Mouse (Mus musculus): ENCODE measurements around the gene Mcts1. TPM values are rescaled to one million over a fixed set of nuclear protein-coding genes. Genes with fewer than 3 reads are reported as not detected.

Gene Mcts1
- polyA plus RNA-seq, 1 experiment from 2014 or later, result 218 TPM

- no peak overlapping the region for H3K4me2 ChIP-seq
- H3K27me3 ChIP-seq, result no peaks in the 10 kb centered on the region
- no peaks in the 10 kb centered on the region for H3K9me3 ChIP-seq
- ATAC-seq (ENCODE audit: low read depth), result no peak
- no peak overlapping the region for H3K4me3 ChIP-seq
- whole genome bisulfite sequencing, result 56% methylated on average over 5 of the region's 5 CpGs
- no peaks in the 10 kb centered on the region for H3K36me3 ChIP-seq
- no peak overlapping the region for H3K27ac ChIP-seq (replicated peaks)
- H3K9ac ChIP-seq, result no peak overlapping the region
- no peaks in the 10 kb centered on the region for H3K4me1 ChIP-seq (replicated peaks)
Observed at GRCm38 (mm10) chrX:38593180-38593889, 7.0 kb upstream of the Mcts1 start.

DNA sequence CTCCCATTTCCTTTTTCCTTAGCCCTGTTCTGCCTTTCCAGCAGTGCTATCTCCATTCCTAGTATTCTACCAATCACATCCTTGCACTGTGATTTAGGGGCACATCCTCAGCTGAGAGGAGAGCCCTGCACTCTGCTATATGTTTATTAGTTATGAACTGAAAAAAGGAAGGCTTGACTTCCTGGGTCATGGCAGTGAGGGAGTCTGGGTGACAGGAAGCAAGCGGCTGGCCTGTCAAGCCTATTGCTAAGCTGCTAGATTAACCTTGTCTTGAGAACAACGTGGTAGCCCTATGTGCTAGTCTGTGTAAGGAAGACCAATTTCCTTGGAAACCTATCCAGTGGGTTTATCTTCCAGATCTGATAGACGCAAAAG lies 604 bp downstream of the Mcts1 start:
- Histone ChIP-seq H3K4me1 (replicated peaks) (no peaks in the 10 kb centered on the region), H3K9me3 (no peaks in the 10 kb centered on the region), H3K9ac (peak overlapping the region; percentile 70), H3K4me2 (peak overlapping the region; percentile 59), H3K4me3 (peak overlapping the region; percentile 50), H3K27me3 (no peaks in the 10 kb centered on the region), H3K27ac (replicated peaks) (peak overlapping the region; percentile 85), H3K36me3 (no peaks in the 10 kb centered on the region)
- WGBS, result 18% methylated on average over 3 of the region's 3 CpGs
- peak; percentile 86 for ATAC-seq (ENCODE audit: low read depth)

DNA sequence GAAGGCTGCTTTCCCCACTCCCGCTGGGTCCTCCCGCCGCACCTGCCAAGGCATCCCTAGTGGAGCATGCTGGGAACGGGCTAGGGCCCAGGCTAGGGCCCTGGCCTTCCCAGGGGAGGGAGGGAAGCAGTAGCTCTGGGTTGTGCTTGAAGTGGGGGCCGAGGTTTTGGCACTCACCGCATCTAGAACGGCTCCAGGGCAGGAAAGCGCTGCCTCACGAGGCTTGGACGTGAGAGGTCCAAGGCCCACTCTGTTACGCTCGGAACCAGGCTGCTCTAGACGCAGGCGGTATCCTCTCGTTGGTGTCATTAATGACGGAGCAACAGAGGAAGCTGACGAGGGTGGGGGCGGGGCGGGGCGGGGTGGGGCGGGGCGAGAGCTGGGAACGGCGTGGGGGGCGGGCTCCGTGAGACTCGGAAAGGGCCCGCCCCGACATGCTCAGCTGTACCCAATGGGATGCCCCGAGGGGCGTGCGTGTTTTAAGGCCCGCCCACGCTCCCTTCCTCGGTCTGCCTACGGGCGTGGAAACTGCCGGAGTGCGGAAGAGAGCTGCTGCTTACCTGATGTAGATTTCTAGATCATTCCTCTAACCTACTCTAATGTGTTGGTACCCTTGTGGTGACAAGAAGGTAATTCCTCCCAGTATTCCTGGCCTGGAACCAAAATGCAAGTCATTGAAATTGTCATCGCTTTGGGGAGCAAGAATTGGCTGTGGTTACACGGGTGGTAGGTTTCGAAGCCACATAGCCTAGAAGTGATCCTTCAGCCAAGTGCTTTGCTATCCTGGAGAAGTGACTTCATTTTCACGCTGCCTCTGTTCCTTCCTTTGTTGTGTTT lies 34.6 kb downstream of the Mcts1 start, which contains the start of gene C1galt1c1:
TSS of gene C1galt1c1 (minus strand) at position 287 of the 837 bp plus-strand sequence.
- H3K4me2 ChIP-seq, result peak within 1 kb of the TSS; percentile 49
- no peaks in the 10 kb centered on the region for H3K36me3 ChIP-seq
- peak within 1 kb of the TSS; percentile 92 for H3K27ac ChIP-seq (replicated peaks)
- ATAC-seq (ENCODE audit: low read depth), result peak; percentile 100
- peak within 1 kb of the TSS; percentile 74 for H3K9ac ChIP-seq
- no peaks in the 10 kb centered on the region for H3K27me3 ChIP-seq
- H3K4me1 ChIP-seq (replicated peaks), result peaks cover 8% of the 10 kb centered on the region
- 25% methylated on average over 31 of the region's 43 CpGs for WGBS
- H3K4me3 ChIP-seq, result peak within 1 kb of the TSS; percentile 50
- H3K9me3 ChIP-seq, result no peaks in the 10 kb centered on the region

GRCm38 (mm10) chrX:38635638-38635931 lies 35.2 kb downstream of the Mcts1 start:
- peak; percentile 8 for ATAC-seq (ENCODE audit: low read depth)
- Histone ChIP-seq H3K4me3 (peak overlapping the region; percentile 50), H3K36me3 (no peaks in the 10 kb centered on the region), H3K9me3 (no peaks in the 10 kb centered on the region), H3K4me2 (peak overlapping the region; percentile 49), H3K27me3 (no peaks in the 10 kb centered on the region), H3K9ac (peak overlapping the region; percentile 57; the same call in 1 of the 2 replicates), H3K27ac (replicated peaks) (no peak overlapping the region), H3K4me1 (replicated peaks) (peaks cover 8% of the 10 kb centered on the region)

- no peak for ATAC-seq (ENCODE audit: low read depth)
Observed at GRCm38 (mm10) chrX:38641435-38641834, 41.1 kb downstream of the Mcts1 start.

GRCm38 (mm10) chrX:38642183-38642582 lies 41.8 kb downstream of the Mcts1 start:
- Histone ChIP-seq H3K9ac (no peak overlapping the region), H3K4me1 (replicated peaks) (no peaks in the 10 kb centered on the region), H3K27me3 (no peaks in the 10 kb centered on the region), H3K4me2 (no peak overlapping the region), H3K4me3 (no peak overlapping the region), H3K36me3 (no peaks in the 10 kb centered on the region), H3K27ac (replicated peaks) (no peak overlapping the region), H3K9me3 (no peaks in the 10 kb centered on the region)
- no peak for ATAC-seq (ENCODE audit: low read depth)
- 58% methylated on average over 4 of the region's 4 CpGs for WGBS

More at GRCm38 (mm10) chrX:38641435-38641834, 41.1 kb downstream of the Mcts1 start:
- H3K27me3 ChIP-seq, result no peaks in the 10 kb centered on the region
- no peak overlapping the region for H3K9ac ChIP-seq
- H3K9me3 ChIP-seq, result no peaks in the 10 kb centered on the region
- WGBS, result 34% methylated on average over 4 of the region's 4 CpGs
- no peaks in the 10 kb centered on the region for H3K36me3 ChIP-seq
- no peaks in the 10 kb centered on the region for H3K4me1 ChIP-seq (replicated peaks)
- no peak overlapping the region for H3K4me2 ChIP-seq
- H3K27ac ChIP-seq (replicated peaks), result no peak overlapping the region
- H3K4me3 ChIP-seq, result no peak overlapping the region

DNA sequence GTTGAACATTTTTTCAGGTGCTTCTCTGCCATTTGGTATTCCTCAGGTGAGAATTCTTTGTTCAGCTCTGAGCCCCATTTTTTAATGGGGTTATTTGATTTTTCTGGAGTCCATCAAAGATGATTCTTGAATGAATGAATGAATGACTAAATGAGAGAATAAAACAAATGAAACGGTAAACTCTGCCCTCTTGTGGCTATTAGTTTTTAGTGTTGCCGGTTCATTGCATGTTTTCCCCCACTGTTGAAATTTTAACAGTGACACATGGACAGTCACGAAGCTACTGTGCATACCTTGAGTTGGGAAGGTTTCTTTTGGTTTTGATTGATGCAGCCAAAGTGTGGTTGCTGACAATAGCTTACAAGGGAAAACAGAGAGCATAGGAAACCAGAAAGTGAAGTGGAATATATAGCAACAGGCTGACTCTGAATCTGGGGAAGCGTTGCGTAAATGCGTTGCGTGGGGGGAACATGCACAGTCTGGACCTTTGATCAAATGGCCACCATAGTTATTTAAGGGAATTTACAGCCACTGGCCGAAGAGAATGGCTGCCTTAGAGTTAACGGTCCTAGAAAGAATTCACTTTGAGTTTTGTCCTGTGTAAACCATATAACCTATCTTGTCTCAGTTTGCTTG lies 50.1 kb downstream of the Mcts1 start:
- H3K9ac ChIP-seq, result no peak overlapping the region
- ATAC-seq (ENCODE audit: low read depth), result no peak
- H3K36me3 ChIP-seq, result no peaks in the 10 kb centered on the region
- H3K4me3 ChIP-seq, result no peak overlapping the region
- H3K27me3 ChIP-seq, result no peaks in the 10 kb centered on the region
- H3K4me2 ChIP-seq, result no peak overlapping the region
- no peaks in the 10 kb centered on the region for H3K4me1 ChIP-seq (replicated peaks)
- WGBS, result 51% methylated on average over 9 of the region's 9 CpGs
- no peaks in the 10 kb centered on the region for H3K9me3 ChIP-seq
- H3K27ac ChIP-seq (replicated peaks), result no peak overlapping the region

DNA sequence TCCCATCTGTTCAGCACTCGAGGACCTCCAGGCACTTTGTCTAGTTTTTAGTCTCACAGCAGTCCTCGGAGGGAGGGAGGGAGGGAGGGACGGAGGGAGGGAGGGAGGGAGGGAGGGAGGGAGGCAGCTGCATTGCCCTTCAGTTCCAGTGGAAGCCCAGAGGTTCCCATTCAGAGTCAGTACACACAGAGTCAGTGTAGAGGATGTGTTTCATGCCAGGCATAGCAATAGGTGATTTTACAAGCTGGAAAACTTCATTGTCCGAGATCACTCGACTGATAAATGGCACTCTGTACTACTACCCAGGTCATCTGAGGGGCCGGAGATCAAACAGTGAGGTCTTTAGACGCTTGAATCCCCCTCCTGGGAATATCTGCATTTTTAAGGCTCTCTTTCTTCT lies 50.8 kb downstream of the Mcts1 start:
- Histone ChIP-seq H3K4me3 (no peak overlapping the region), H3K27me3 (no peaks in the 10 kb centered on the region), H3K27ac (replicated peaks) (no peak overlapping the region), H3K36me3 (no peaks in the 10 kb centered on the region), H3K9me3 (no peaks in the 10 kb centered on the region), H3K9ac (no peak overlapping the region), H3K4me2 (no peak overlapping the region), H3K4me1 (replicated peaks) (no peaks in the 10 kb centered on the region)
- 45% methylated on average over 5 of the region's 7 CpGs for WGBS
- no peak for ATAC-seq (ENCODE audit: low read depth)

DNA sequence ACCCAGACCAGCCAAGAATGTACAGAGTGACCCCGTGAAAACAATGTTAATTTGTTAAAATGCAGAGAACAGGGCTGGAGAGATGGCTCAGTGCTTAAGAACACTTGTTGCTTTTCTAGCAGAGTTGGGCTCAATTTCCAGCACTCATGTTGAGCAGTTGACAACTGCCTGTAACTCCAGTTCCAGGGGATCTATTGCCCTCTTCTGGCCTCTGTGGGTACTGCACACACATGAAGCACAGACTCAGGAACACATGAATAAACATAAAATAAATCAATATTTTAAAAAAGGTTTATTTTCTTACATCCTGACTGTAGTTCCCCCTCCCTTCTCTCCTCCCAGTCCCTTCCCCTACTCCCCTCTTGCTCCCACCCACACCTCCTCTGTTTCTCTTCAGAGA lies 52.8 kb downstream of the Mcts1 start:
- H3K4me1 ChIP-seq (replicated peaks), result no peaks in the 10 kb centered on the region
- no peak overlapping the region for H3K4me3 ChIP-seq
- H3K9me3 ChIP-seq, result no peaks in the 10 kb centered on the region
- no peak for ATAC-seq (ENCODE audit: low read depth)
- H3K4me2 ChIP-seq, result no peak overlapping the region
- H3K9ac ChIP-seq, result no peak overlapping the region
- no peaks in the 10 kb centered on the region for H3K36me3 ChIP-seq
- 73% methylated on average over 1 of the region's 1 CpGs for WGBS
- no peaks in the 10 kb centered on the region for H3K27me3 ChIP-seq
- no peak overlapping the region for H3K27ac ChIP-seq (replicated peaks)

DNA sequence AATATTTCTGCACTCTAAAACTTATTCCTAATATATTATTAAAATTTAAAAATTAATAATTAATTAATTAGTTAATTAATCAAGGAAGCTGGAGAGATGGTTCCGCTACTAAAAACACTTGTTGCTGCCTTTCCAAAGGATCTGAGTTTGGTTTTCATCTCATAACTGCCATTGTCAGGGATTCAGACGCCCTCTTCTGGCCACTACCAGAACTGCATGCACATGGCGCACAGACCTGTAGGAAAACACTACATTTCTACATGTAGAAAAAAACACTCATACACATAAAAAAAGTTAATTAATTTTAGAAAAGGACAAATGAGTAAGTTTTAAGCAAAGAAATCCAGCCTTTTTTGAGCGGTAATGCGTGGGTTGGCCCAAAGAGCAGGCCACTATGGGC lies 54.3 kb downstream of the Mcts1 start:
- no peak for ATAC-seq (ENCODE audit: low read depth)
- WGBS, result 85% methylated on average over 5 of the region's 5 CpGs
- Histone ChIP-seq H3K4me2 (no peak overlapping the region), H3K36me3 (no peaks in the 10 kb centered on the region), H3K4me3 (no peak overlapping the region), H3K27ac (replicated peaks) (no peak overlapping the region), H3K27me3 (no peaks in the 10 kb centered on the region), H3K4me1 (replicated peaks) (no peaks in the 10 kb centered on the region), H3K9me3 (no peaks in the 10 kb centered on the region), H3K9ac (no peak overlapping the region)

DNA sequence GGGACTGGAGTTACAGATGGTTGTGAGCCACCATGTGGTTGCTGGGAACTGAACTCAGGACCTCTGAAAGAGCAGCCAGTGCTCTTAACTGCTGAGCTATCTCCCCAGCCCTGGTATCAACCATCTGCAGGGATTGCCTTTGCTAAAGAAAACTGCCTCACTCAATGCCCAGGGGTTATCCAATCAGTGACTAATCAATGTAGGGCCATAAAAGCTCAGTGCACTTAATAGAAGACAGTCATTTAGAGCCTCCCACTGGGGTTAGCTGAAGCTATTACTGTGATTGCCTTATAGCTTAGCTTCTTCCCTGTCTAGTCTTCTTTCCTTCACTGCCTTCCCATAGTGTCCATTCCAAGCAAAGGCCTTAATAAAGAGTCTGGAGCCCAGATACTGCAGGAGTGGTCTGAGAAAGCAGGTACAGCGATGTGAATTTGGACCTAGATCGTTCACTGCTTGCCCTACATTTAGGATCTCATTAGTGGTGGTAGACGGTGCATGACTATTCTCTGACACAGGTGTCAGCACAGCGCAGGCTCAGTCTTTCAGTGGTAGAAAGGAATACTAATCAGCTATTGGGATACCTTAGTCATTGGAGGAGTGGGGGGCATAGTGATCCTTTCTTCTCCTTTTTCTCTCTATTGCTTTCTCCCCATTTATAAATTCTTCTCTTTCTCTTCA lies 56.0 kb downstream of the Mcts1 start:
- no peak overlapping the region for H3K27ac ChIP-seq (replicated peaks)
- no peaks in the 10 kb centered on the region for H3K36me3 ChIP-seq
- H3K4me2 ChIP-seq, result no peak overlapping the region
- 55% methylated on average over 4 of the region's 4 CpGs for WGBS
- no peak overlapping the region for H3K9ac ChIP-seq
- peak; percentile 80 for ATAC-seq (ENCODE audit: low read depth)
- H3K9me3 ChIP-seq, result no peaks in the 10 kb centered on the region
- no peaks in the 10 kb centered on the region for H3K4me1 ChIP-seq (replicated peaks)
- H3K27me3 ChIP-seq, result no peaks in the 10 kb centered on the region
- no peak overlapping the region for H3K4me3 ChIP-seq

All from neural tube, embryonic 13.5 days (tissue).